Mouse (Mus musculus): ENCODE data around the gene Sirt4. TPM values are rescaled to one million over a fixed set of nuclear protein-coding genes. Genes with fewer than 3 reads are reported as not detected.
"Not testable (repeated sequence)": the region's sequence is repeated elsewhere in the genome, so short reads cannot be mapped to it uniquely, and the experiment has no call there.

Sirt4 gene
- total RNA-seq (2021): 10 to 100 TPM; 10.5 to 12.7 TPM

- DNase-seq: peak; percentile 82
These were observed at the start of gene Sirt4 for GRCm38 (mm10) chr5:115483947-115484920. Gene Sirt4, minus strand, starts transcription at chr5:115484725.

- DNase-seq: peak; percentile 87
These were observed 47.2 kb upstream of the Sirt4 start for GRCm38 (mm10) chr5:115531671-115532270.

GRCm38 (mm10) chr5:115530447-115530809 is 45.9 kb upstream of the Sirt4 start:
- peak; percentile 51 for DNase-seq

- no peak for DNase-seq
These were observed 45.4 kb upstream of the Sirt4 start for GRCm38 (mm10) chr5:115529742-115530446.

GRCm38 (mm10) chr5:115529364-115529741 is 44.8 kb upstream of the Sirt4 start:
- no peak for DNase-seq

- DNase-seq: no peak
These were observed 43.6 kb upstream of the Sirt4 start for GRCm38 (mm10) chr5:115528128-115528527.

- DNase-seq: no peak
These were observed 42.1 kb upstream of the Sirt4 start for GRCm38 (mm10) chr5:115526456-115527202.

- no peak for DNase-seq
These were observed 41.4 kb upstream of the Sirt4 start for GRCm38 (mm10) chr5:115525943-115526342.

GRCm38 (mm10) chr5:115525416-115525815 is 40.9 kb upstream of the Sirt4 start:
- no peak for DNase-seq

GRCm38 (mm10) chr5:115524471-115524870 is 39.9 kb upstream of the Sirt4 start:
- DNase-seq: no peak

GRCm38 (mm10) chr5:115523971-115524370 is 39.4 kb upstream of the Sirt4 start:
- DNase-seq: peak; percentile 67

GRCm38 (mm10) chr5:115522981-115523499 is 38.5 kb upstream of the Sirt4 start:
- DNase-seq: no peak

- DNase-seq: no peak
These were observed 38.0 kb upstream of the Sirt4 start for GRCm38 (mm10) chr5:115522531-115522930.

GRCm38 (mm10) chr5:115521553-115522461 is 37.3 kb upstream of the Sirt4 start:
- peak; percentile 58 for DNase-seq

- DNase-seq: no peak
These were observed 35.9 kb upstream of the Sirt4 start for GRCm38 (mm10) chr5:115520325-115520869.

- not testable (repeated sequence) for DNase-seq
These were observed 33.7 kb upstream of the Sirt4 start for GRCm38 (mm10) chr5:115518214-115518613.

GRCm38 (mm10) chr5:115517501-115517900 is 33.0 kb upstream of the Sirt4 start:
- DNase-seq: no peak

GRCm38 (mm10) chr5:115516908-115517307 is 32.4 kb upstream of the Sirt4 start:
- no peak for DNase-seq

GRCm38 (mm10) chr5:115516081-115516907 is 31.8 kb upstream of the Sirt4 start:
- DNase-seq: peak; percentile 66

Data from heart, postnatal 4 days (tissue).